Mouse (Mus musculus) ovary, postnatal 14 days (tissue): ENCODE measurements around the gene Itsn2.
"Not testable (repeated sequence)": the region's sequence is repeated elsewhere in the genome, so short reads cannot be mapped to it uniquely, and the experiment has no call there.

ENCODE experiments used
- DNase-seq: peaks from one replicate; pipeline ENCODE4 v3.0.0; 2022; ENCODE audit warnings: low spot score

Gene Itsn2

DNA sequence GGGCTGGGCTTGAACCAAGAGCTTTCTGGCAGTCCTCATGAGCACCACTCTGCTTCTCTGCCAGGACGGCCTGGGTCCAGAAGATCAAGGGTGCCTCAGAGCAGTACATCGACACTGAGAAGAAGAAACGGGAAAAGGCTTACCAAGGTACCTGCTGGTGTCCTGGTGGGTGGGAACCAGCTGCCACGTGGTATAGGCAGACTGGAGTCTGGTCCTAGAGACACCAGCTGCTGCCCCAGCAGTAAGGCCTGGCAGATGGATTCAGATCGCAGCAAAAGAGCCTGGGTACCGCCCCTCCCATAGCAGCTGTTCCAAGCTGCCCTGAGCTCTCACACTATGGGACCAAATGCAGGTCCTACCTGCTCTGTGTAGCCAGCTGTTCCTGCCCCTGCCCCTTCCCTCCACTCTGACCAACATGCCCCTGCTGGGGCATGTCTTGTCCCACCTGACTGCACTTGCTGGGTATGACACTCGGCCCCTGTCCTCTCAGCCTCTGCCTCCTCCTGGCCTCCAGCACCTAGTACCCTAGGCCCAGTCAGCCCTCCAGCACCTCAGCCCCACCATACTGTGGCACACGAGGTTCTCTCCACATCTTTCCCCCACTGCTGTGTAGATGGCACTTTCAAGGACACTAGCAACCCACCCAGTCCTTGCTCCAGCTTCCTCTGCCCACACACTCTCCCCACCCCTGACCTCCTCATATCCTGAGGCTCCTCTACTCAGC, 116.6 kb downstream of the Itsn2 start:
- DNase-seq = no peak

GRCm38 (mm10) chr12:4709926-4710325, 117.5 kb downstream of the Itsn2 start:
- DNase-seq = no peak

DNA sequence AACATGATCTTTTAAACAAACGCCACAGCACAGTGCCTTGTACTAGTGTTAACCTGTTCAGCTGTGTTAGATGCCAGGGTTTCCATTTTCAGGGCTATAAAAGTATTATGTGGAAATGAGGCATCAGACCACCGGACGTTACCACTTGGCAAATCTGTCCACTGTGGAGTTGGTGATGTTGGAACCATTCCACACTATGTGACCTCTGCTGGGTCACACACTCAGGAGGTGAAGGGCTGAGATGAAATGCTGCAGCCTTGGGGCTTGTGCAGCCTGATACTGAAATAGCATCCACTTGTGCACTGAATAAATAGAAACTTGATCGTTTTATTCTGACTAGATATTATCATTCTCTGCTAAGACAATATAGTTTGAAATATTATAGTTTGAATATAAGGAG, 120.9 kb downstream of the Itsn2 start:
- no peak for DNase-seq

- no peak for DNase-seq
These were observed 123.2 kb downstream of the Itsn2 start for GRCm38 (mm10) chr12:4715606-4716005.

GRCm38 (mm10) chr12:4717417-4717816, 125.0 kb downstream of the Itsn2 start:
- DNase-seq = no peak

DNA sequence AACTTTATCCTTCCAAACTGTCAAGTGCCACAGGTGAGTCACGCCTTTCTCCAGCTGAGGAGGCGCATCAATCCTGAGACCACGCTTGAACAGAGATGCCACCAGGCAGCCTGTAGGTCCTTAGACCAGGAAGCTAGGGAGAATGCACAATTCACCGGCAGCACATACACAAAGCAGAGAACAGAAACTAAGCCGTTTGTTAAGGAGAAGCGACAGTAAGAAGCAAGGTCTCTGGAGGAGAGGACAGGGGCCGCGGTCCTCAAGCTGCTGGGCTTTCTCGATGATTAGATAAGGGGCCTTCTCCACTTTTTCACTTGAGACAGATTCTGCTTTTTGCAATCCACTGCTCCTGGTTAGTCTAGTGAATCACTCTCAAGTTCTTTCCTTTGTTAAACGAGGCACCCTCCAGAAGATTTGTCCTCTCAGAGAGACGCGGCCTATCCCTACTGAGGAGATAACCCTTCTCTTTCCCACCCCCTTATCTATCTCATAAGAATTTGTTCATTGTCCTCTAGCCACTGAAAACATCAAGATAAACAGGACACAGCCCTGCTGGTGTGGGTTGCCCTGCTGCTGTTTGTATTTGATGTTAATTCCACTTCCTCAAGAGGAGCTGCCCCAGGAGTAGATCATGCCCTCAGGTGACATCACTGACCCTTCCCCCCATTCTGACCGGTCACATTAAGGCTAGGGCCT, 126.8 kb downstream of the Itsn2 start:
- DNase-seq = no peak

DNA sequence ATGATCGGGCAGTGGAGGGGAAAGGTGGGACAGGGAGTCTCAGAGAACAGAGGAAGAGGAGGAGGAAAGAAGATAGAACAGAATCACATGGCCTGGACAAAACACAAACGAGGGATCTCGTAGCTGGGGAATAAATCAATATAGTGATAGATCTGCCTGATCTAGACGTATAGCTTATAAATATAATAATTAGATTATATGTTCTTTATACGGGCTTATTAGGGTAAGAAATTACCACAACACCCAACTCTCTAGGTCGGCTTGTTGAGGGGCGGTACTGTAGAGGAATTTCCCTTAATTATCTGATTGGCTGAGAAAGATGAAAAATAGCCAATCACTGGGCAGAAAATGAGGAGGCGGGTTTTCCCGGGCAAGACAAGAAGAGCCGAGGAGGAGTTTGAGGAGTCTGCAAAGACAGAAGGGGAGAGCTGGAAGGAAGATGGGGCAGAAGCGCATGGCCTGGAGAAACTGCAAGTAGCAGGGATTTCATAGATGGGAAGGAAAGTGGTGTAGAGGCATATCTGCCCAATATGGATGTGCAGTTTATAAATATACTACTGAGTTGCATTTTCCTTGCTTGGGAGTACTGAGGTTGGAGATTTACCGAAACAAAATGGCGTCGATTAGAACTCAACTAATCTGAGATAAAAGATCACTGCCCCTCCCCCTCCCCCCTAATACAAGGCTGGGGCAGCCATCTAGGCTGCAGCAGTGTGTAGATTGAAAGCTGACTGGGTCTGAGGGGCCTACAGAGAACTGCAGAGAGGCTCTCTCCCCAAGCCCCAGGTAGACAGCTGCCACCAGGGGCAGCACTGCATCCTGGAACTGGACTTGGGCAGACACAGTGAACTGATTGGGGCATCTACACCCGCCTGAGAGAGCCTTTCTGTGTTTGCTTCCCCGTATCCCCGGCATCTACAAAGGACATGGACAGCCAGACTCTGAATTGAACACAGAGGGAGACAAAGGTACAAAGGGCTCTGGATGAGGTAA, 127.6 kb downstream of the Itsn2 start:
- DNase-seq = no peak

GRCm38 (mm10) chr12:4729165-4729564, 136.7 kb downstream of the Itsn2 start:
- DNase-seq = no peak

DNA sequence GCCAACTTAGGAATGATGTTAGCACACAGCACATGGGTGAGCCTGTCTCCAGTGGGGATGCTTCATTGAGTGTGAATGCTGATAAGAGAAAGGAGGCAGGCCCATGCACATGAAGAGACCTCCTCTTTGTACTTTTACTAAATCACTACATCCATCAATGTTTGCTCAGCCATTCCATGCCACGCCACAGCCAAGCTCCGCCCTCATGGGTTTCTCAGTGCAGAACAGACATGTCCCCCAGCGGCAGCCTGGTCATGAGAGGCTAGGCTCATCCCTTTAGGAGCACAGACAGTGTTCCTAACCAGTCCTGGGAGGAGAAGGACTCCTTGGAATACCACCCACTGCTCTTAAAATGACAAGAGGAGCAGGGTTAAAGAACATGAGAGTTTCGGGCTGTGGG, 139.2 kb downstream of the Itsn2 start:
- DNase-seq = no peak

- no peak for DNase-seq
These were observed 139.9 kb downstream of the Itsn2 start for GRCm38 (mm10) chr12:4732332-4732731.

GRCm38 (mm10) chr12:4738031-4738576, 145.7 kb downstream of the Itsn2 start, which contains the start of gene Fam228a:
Gene Fam228a, minus strand, starts transcription at chr12:4738430.
- DNase-seq = no peak

DNA sequence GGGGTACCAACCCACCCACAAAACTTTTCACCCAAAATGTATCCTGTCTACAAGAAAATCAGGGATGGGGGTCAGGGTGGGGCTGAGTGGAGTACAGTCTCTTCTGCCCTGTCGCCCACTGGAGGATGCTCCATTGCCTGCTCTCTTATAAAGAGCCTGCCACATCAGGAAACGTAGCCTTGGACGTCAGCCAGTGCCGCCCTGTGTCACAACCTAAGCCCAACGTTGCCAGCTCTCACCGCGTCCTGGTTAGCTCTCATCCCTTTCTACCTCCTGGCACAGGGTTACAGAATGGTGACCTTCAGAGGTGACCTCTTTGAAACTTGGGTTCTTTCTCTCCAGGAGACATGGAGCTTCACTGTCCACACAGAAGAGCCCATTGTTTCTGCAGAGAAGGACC, 148.4 kb downstream of the Itsn2 start:
- no peak for DNase-seq

DNA sequence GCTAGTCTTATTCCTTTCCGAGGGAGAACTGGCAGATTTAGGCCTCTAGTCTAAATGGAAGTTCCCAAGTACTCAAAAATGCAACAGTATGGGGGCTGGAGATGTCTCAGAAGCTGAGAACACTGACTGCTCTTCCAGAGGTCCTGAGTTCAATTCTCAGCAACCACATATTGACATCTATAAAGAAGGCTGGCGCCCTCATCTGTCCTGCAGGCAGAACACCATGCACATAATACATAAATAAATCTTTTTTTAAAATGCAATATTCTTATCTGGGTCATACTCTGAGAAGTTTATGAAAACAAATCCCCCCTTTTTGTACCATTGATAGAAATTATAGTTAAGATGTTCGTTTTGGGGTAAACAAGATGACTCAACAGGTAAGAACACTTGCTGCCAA, 149.7 kb downstream of the Itsn2 start:
- DNase-seq = no peak

- no peak for DNase-seq
These were observed 152.0 kb downstream of the Itsn2 start for GRCm38 (mm10) chr12:4744486-4744885.

GRCm38 (mm10) chr12:4754451-4754850, 162.0 kb downstream of the Itsn2 start:
- not testable (repeated sequence) for DNase-seq

DNA sequence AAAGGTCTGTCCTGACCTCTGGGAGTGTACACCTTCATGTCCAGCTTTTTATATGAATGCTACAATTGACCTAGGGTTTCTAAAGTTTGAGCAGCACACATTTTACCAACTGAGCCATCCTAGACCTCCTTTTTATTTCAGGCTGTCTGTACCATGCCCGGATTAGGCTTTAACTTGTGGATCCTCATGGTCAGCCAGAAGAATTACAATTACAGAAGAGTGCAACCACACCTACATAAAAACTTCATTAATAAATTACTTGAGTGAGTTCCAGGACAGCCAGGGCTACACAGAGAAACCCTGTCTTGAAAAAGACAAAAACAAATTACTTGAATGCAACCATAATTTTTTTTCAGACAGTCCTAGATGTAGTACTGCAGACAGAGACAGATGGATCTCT, 164.6 kb downstream of the Itsn2 start:
- DNase-seq = no peak
